Mouse (Mus musculus) intestine, embryonic 15.5 days (tissue): ENCODE results near the gene Zfp780b. TPM values are rescaled to one million over a fixed set of nuclear protein-coding genes. Genes with fewer than 3 reads are reported as not detected.
"Not testable (repeated sequence)": the region's sequence is repeated elsewhere in the genome, so short reads cannot be mapped to it uniquely, and the experiment has no call there.

ENCODE experiments used
- ATAC-seq: fragments of 200-750 bp; cut with Nextera tagmentation; 2 replicates; pipeline ENCODE4 v1.8.0; 2017; ENCODE audit warnings: moderate TSS enrichment, moderate library complexity
- H3K27ac ChIP-seq: fragments of 300-500 bp; sonication (generic); 2 replicates; pipeline ENCODE4 v1.5.1; 2015; ENCODE audit warnings: mild to moderate bottlenecking, inconsistent platforms
- H3K27me3 ChIP-seq: fragments of 300-500 bp; sonication (generic); replicated peaks from 2 replicates; pipeline ENCODE4 v1.6.1; 2015; ENCODE audit warnings: inconsistent platforms
- H3K36me3 ChIP-seq: fragments of 300-500 bp; sonication (generic); 2 replicates; pipeline ENCODE4 v1.6.1; 2015; ENCODE audit warnings: inconsistent platforms
- H3K4me1 ChIP-seq: fragments of 300-500 bp; sonication (generic); replicated peaks from 2 replicates; pipeline ENCODE4 v1.6.1; 2015; ENCODE audit warnings: inconsistent platforms
- H3K4me2 ChIP-seq: fragments of 300-500 bp; sonication (generic); replicated peaks from 2 replicates; pipeline ENCODE4 v1.6.1; 2015; ENCODE audit warnings: mild to moderate bottlenecking, inconsistent platforms
- H3K4me3 ChIP-seq: fragments of 300-500 bp; sonication (generic); replicated peaks from 2 replicates; pipeline ENCODE4 v1.5.1; 2015; ENCODE audit warnings: inconsistent platforms
- H3K9ac ChIP-seq: fragments of 300-500 bp; sonication (generic); 2 replicates; pipeline ENCODE4 v1.6.1; 2015; ENCODE audit warnings: inconsistent platforms
- H3K9me3 ChIP-seq: fragments of 300-500 bp; sonication (generic); 2 replicates; pipeline ENCODE4 v1.6.1; 2016; ENCODE audit warnings: inconsistent platforms
- WGBS: fragments of 180-500 bp; shearing (Covaris S2); methylation state at CpG from one replicate; pipeline ENCODE4 v1.1.7; 2015; 5-methylcytosine and 5-hydroxymethylcytosine counted together
- polyA plus RNA-seq: library from polyadenylated mRNA; unstranded; fragments of >200 nt; fragmentation: Nextera tagmentation; extraction: Ambion mirVana; gene quantifications from 2 replicates; pipeline ENCODE4 v1.2.1, GENCODE M21; 2015

The Zfp780b gene
- 13.7 and 14.4 TPM in 2 replicates for polyA plus RNA-seq

- under 1% methylated on average over 29 of the region's 29 CpGs for WGBS
- H3K4me1 ChIP-seq: peaks cover 7% of the 10 kb centered on the region
- peak; percentile 96 for ATAC-seq
- peak within 1 kb of the TSS; percentile 93 for H3K27ac ChIP-seq
- no peaks in the 10 kb centered on the region for H3K27me3 ChIP-seq
- peak within 1 kb of the TSS; percentile 74 for H3K4me3 ChIP-seq
- H3K36me3 ChIP-seq: 0 out of 2 replicates have a peak, but pooled peaks cover 2% of the 10 kb centered on the region
- no peaks in the 10 kb centered on the region for H3K9me3 ChIP-seq
- H3K9ac ChIP-seq: peak within 1 kb of the TSS; percentile 79
- H3K4me2 ChIP-seq: peak within 1 kb of the TSS; percentile 78
These were observed at the start of gene Zfp780b for GRCm38 (mm10) chr7:27978683-27979528. Zfp780b (minus strand) TSS chr7:27979171.

- no peaks in the 10 kb centered on the region for H3K9me3 ChIP-seq
- 0 out of 2 replicates have a peak, but pooled peaks cover 6% of the 10 kb centered on the region for H3K36me3 ChIP-seq
- H3K27ac ChIP-seq: no peak overlapping the region
- peak overlapping the region; percentile 69 for H3K4me3 ChIP-seq
- 24% methylated on average over 7 of the region's 7 CpGs for WGBS
- H3K9ac ChIP-seq: peak overlapping the region; percentile 64
- H3K4me2 ChIP-seq: peak overlapping the region; percentile 80
- no peaks in the 10 kb centered on the region for H3K27me3 ChIP-seq
- H3K4me1 ChIP-seq: 0 out of 2 replicates have a peak, but pooled peaks cover 6% of the 10 kb centered on the region
- peak; percentile 57 for ATAC-seq
These were observed 35.5 kb upstream of the Zfp780b start for GRCm38 (mm10) chr7:28014445-28014810.

GRCm38 (mm10) chr7:28013549-28014444, 34.8 kb upstream of the Zfp780b start, which contains the start of gene Zfp850:
Zfp850 (minus strand) TSS chr7:28014115.
- H3K27me3 ChIP-seq: no peaks in the 10 kb centered on the region
- H3K4me2 ChIP-seq: peak within 1 kb of the TSS; percentile 80
- H3K4me1 ChIP-seq: 0 out of 2 replicates have a peak, but pooled peaks cover 6% of the 10 kb centered on the region
- H3K36me3 ChIP-seq: 0 out of 2 replicates have a peak, but pooled peaks cover 6% of the 10 kb centered on the region
- ATAC-seq: peak; percentile 98
- WGBS: under 1% methylated on average over 47 of the region's 47 CpGs
- peak within 1 kb of the TSS; percentile 69 for H3K4me3 ChIP-seq
- H3K9ac ChIP-seq: peak within 1 kb of the TSS; percentile 64
- no peak within 1 kb of the TSS for H3K27ac ChIP-seq
- H3K9me3 ChIP-seq: no peaks in the 10 kb centered on the region

- H3K36me3 ChIP-seq: 0 out of 2 replicates have a peak, but pooled peaks cover 6% of the 10 kb centered on the region
- H3K27me3 ChIP-seq: no peaks in the 10 kb centered on the region
- H3K4me1 ChIP-seq: 0 out of 2 replicates have a peak, but pooled peaks cover 6% of the 10 kb centered on the region
- no peak overlapping the region for H3K4me2 ChIP-seq
- no peak overlapping the region for H3K4me3 ChIP-seq
- H3K9ac ChIP-seq: no peak overlapping the region
- H3K9me3 ChIP-seq: no peaks in the 10 kb centered on the region
- no peak overlapping the region for H3K27ac ChIP-seq
- ATAC-seq: no peak
- 97% methylated on average over 3 of the region's 3 CpGs for WGBS
These were observed 31.3 kb upstream of the Zfp780b start for GRCm38 (mm10) chr7:28010271-28010670.

GRCm38 (mm10) chr7:27982197-27982596, 3.2 kb upstream of the Zfp780b start:
- H3K36me3 ChIP-seq: no peaks in the 10 kb centered on the region
- no peak overlapping the region for H3K4me2 ChIP-seq
- no peak overlapping the region for H3K9ac ChIP-seq
- no peak overlapping the region for H3K4me3 ChIP-seq
- H3K9me3 ChIP-seq: peaks cover 3% of the 10 kb centered on the region
- no peak for ATAC-seq
- peaks cover 7% of the 10 kb centered on the region for H3K4me1 ChIP-seq
- 72% methylated on average over 2 of the region's 2 CpGs for WGBS
- no peaks in the 10 kb centered on the region for H3K27me3 ChIP-seq
- no peak overlapping the region for H3K27ac ChIP-seq

DNA sequence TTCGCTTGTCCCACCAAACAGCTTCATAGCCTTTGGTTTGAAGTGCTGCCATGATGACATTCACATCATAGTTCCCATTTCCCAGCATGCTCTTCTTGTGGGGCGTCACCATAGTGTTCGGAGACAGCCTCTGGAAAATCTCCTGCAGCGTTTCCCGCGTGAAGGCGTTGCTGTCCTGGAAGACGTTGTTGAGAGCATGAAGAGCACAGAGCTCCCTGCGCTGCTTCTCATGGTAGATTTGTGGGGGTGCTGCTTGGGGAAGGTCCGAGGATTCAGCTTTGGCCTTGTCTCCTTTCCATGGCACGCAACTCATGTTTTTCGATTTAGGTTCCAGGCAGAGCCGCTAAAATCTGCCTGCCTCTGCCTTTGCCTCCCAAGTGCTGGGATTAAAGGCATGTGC, 29.5 kb downstream of the Zfp780b start:
- not testable (repeated sequence) for H3K4me1 ChIP-seq, H3K9ac ChIP-seq, ATAC-seq, H3K4me2 ChIP-seq, H3K27ac ChIP-seq, H3K27me3 ChIP-seq, H3K36me3 ChIP-seq, H3K4me3 ChIP-seq, H3K9me3 ChIP-seq
- 91% methylated on average over 13 of the region's 13 CpGs for WGBS

GRCm38 (mm10) chr7:27941869-27942268, 37.1 kb downstream of the Zfp780b start:
- 53% methylated on average over 5 of the region's 7 CpGs for WGBS
- not testable (repeated sequence) for H3K9ac ChIP-seq, H3K27ac ChIP-seq, H3K36me3 ChIP-seq, H3K27me3 ChIP-seq, H3K4me2 ChIP-seq, H3K4me1 ChIP-seq, ATAC-seq, H3K4me3 ChIP-seq, H3K9me3 ChIP-seq

- peak; percentile 64; the same call in 1 of the 2 replicates for ATAC-seq
- peak overlapping the region; percentile 56 for H3K4me2 ChIP-seq
- H3K9ac ChIP-seq, H3K27ac ChIP-seq, H3K4me1 ChIP-seq, H3K27me3 ChIP-seq, H3K9me3 ChIP-seq, H3K36me3 ChIP-seq: not testable (repeated sequence)
- WGBS: 24% methylated on average over 1 of the region's 9 CpGs
- peak overlapping the region; percentile 25 for H3K4me3 ChIP-seq
These were observed 45.2 kb downstream of the Zfp780b start for GRCm38 (mm10) chr7:27933800-27934158.

DNA sequence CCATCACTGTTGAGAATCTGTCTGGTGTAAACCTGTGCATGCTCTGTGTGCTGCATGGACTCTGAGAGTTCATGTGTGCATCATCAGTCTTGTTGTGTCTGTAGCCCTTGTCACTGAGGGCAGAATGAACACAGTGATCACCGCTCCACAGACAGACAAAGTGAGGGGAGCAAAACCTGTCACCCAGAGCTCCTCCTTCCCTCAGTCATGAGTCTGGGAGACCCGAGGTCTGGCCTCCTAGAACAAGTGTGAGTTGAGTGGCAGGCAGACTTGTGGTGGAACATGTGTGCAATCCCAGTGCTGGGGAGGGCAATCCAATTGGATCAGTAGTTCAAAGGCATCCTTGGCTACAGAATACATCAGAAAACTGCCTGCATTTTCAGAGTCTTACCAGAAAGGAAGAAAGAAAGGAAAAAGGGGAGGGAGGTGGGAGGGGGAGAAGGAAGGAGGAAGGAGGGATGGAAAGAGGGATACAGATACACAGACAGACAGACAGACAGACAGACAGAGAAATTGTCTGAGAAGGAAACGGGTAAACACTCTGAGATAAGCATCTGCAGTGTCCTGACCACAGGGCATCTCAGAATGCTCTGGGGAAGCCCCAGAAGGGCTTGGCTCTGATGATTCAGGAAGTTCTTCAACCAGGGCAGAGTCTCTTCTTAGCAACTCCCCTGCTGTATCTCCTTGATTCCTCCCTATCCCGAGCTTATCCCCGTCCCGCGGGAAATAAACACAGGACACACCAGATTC, 45.7 kb downstream of the Zfp780b start:
- Histone ChIP-seq H3K36me3 (no peaks in the 10 kb centered on the region), H3K27ac (no peak overlapping the region), H3K27me3 (no peaks in the 10 kb centered on the region), H3K9me3 (no peaks in the 10 kb centered on the region), H3K4me1 (peaks cover 10% of the 10 kb centered on the region; the same call in 1 of the 2 replicates), H3K9ac (no peak overlapping the region), H3K4me3 (peak overlapping the region; percentile 25), H3K4me2 (peak overlapping the region; percentile 56)
- whole genome bisulfite sequencing: 17% methylated on average over 7 of the region's 7 CpGs
- peak; percentile 83 for ATAC-seq

DNA sequence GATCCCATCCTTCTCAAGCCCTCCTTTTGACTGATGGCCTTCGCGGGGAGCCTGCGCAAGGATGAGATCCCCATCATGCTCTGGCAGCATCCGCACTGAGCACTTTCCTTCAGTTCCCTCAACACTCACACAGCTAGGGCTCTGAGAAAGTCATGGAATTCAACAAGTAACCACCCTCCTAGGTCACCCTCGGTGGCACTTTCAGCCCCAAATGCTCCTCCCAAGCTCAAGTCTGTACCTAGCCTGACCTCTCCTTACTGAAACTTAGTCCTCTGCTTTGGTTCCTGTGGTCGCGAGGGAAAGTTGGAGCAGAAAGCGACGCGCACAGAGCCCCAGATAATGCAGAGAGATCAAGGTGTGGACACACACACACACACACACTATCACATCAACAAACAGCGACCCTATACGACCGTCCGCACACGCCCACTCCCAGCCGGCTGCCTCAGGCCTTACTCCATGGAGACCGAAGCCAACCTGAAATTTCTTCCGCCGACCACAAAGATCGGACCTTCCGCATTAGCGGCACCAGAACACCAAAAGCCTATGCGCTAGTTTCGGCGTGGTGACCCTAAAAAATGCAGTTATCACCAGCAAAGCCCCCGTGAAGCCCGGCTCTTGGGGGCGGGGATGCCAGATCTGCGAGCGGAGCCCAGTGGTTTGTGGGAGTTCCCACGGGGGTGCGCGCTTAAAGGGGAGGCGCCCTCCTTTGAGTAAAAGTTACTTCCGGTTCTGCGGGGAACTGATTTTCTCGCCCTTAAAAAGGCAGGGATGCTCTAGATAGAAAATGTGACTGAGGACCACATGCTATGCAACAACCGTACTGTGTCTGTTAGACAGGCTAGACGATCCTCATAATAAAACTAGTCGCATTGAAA, 49.9 kb downstream of the Zfp780b start, which contains the start of gene Zfp974:
Gene Zfp974 (minus strand): TSS at position 643 of the 878 bp plus-strand sequence.
- Histone ChIP-seq H3K36me3 (0 out of 2 replicates have a peak, but pooled peaks cover 2% of the 10 kb centered on the region), H3K9ac (peak within 1 kb of the TSS; percentile 76), H3K4me2 (peak within 1 kb of the TSS; percentile 79), H3K4me3 (peak within 1 kb of the TSS; percentile 64), H3K27me3 (no peaks in the 10 kb centered on the region), H3K27ac (0 out of 2 replicates have a peak within 1 kb of the TSS, but pooled peaks have one; percentile 13), H3K4me1 (peaks cover 10% of the 10 kb centered on the region; the same call in 1 of the 2 replicates), H3K9me3 (no peaks in the 10 kb centered on the region)
- 4% methylated on average over 40 of the region's 40 CpGs for WGBS
- peak; percentile 94 for ATAC-seq

DNA sequence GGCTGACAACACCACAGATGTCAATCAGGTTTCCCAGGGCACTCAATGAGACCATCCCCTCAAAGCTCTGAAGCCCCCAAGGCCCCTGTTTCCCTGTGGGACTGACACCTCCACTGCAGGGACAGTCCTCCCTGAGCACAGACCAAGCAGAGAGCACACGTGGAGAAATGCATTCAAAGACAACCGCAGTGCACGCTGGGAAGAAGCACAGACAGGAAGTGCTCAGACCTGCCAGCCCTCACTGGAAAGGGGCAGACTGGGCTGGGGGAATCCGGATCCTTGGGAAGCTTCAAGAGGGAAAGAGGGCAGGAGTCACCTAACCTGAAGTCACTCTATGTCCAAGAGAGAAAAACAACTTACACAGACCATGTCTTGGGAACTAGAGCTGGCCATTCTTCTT, 51.9 kb downstream of the Zfp780b start:
- H3K27me3 ChIP-seq, H3K4me2 ChIP-seq, H3K36me3 ChIP-seq, H3K4me3 ChIP-seq, ATAC-seq, H3K9me3 ChIP-seq, H3K9ac ChIP-seq, H3K4me1 ChIP-seq, H3K27ac ChIP-seq: not testable (repeated sequence)
- WGBS: 45% methylated on average over 4 of the region's 4 CpGs
